Mouse (Mus musculus) CH12.LX (cell line): ENCODE results near the gene Cadm1. TPM values are rescaled to one million over a fixed set of nuclear protein-coding genes. Genes with fewer than 3 reads are reported as not detected.

Source experiments
- DNase-seq: peaks from one replicate; pipeline ENCODE4 v3.0.0-alpha.2; 2013; ENCODE audit errors: extremely low read depth
- H3K27ac ChIP-seq: 2 replicates; pipeline ENCODE4 v1.5.1; 2012; ENCODE audit warnings: low read depth, mild to moderate bottlenecking, control low read depth, moderate library complexity; ENCODE audit not compliant: insufficient read depth
- H3K27me3 ChIP-seq: replicated peaks from 2 replicates; pipeline ENCODE3; 2012; ENCODE audit warnings: inconsistent platforms
- H3K36me3 ChIP-seq, 2 experiments: replicated peaks in 1 of 2; 2 replicates each; pipeline versions ENCODE3 to v1.6.1; 2012; ENCODE audit warnings: inconsistent platforms in 1 of 2, low read length in 1 of 2, mild to moderate bottlenecking in 1 of 2, mixed read lengths in 1 of 2, moderate library complexity in 1 of 2; ENCODE audit not compliant: control insufficient read depth in 1 of 2, insufficient read depth in 1 of 2
- H3K4me1 ChIP-seq, 2 experiments: 2 replicates each; pipeline ENCODE4 v1.6.1; 2012; ENCODE audit warnings: inconsistent platforms in 1 of 2, moderate library complexity in 1 of 2; ENCODE audit not compliant: insufficient read depth in 2 of 2, control insufficient read depth in 1 of 2
- H3K4me2 ChIP-seq: 2 replicates; pipeline ENCODE4 v1.6.1; 2012; ENCODE audit warnings: low read depth, mild to moderate bottlenecking, control low read depth; ENCODE audit not compliant: poor library complexity, insufficient read depth, severe bottlenecking
- H3K4me3 ChIP-seq, 3 experiments: fragments of 150-350 bp in 1 of 3; sonication (generic) in 1 of 3; replicated peaks in 1 of 3; 2 replicates each; pipeline versions ENCODE3 to v1.5.1; 2011 to 2012; ENCODE audit warnings: low read depth in 2 of 3, low read length in 2 of 3, mild to moderate bottlenecking in 2 of 3, moderate library complexity in 2 of 3, control low read depth in 1 of 3, improper control_type of control experiment in 1 of 3, inconsistent platforms in 1 of 3, mixed read lengths in 1 of 3; ENCODE audit not compliant: poor library complexity in 1 of 3
- H3K79me2 ChIP-seq: replicated peaks from 2 replicates; pipeline ENCODE4 v1.6.1; 2012; ENCODE audit warnings: mild to moderate bottlenecking, moderate library complexity; ENCODE audit not compliant: control insufficient read depth, poor library complexity, insufficient read depth, severe bottlenecking; ENCODE audit errors: extremely low read depth
- H3K9ac ChIP-seq: 2 replicates; pipeline ENCODE4 v1.6.1; 2012; ENCODE audit warnings: low read depth, mild to moderate bottlenecking, control low read depth, moderate library complexity; ENCODE audit not compliant: insufficient read depth
- H3K9me3 ChIP-seq: replicated peaks from 2 replicates; pipeline ENCODE3; 2012; ENCODE audit warnings: low read length, inconsistent platforms, mixed read lengths
- BHLHE40 ChIP-seq: IDR thresholded peaks from 2 replicates; pipeline ENCODE4 v1.6.1; 2011; ENCODE audit warnings: mild to moderate bottlenecking, low read depth, low read length, improper control_type of control experiment
- CHD2 ChIP-seq: IDR thresholded peaks from 2 replicates; pipeline ENCODE4 v1.6.1; 2011; ENCODE audit warnings: low read length, improper control_type of control experiment
- GABPA ChIP-seq: IDR thresholded peaks from 2 replicates; pipeline ENCODE4 v1.6.1; 2012; ENCODE audit warnings: low read depth, low read length, improper control_type of control experiment, inconsistent platforms; ENCODE audit not compliant: insufficient replicate concordance
- HCFC1 ChIP-seq: IDR thresholded peaks from 2 replicates; pipeline ENCODE4 v1.6.1; 2012; ENCODE audit warnings: low read depth, mild to moderate bottlenecking, inconsistent platforms, low read length, improper control_type of control experiment
- IRF4 ChIP-seq: IDR thresholded peaks from 2 replicates; pipeline ENCODE4 v1.6.1; 2014; ENCODE audit warnings: low read depth, mild to moderate bottlenecking, inconsistent platforms, low read length, improper control_type of control experiment
- JUN ChIP-seq: IDR thresholded peaks from 2 replicates; pipeline ENCODE4 v1.6.1; 2011; ENCODE audit warnings: low read depth, mild to moderate bottlenecking, low read length, improper control_type of control experiment, moderate library complexity; ENCODE audit not compliant: insufficient read depth
- JUND ChIP-seq: conservative IDR thresholded peaks from 2 replicates; pipeline ENCODE4 v1.6.1; 2011; ENCODE audit warnings: low read depth, low read length, improper control_type of control experiment
- KAT2A ChIP-seq: IDR thresholded peaks from 2 replicates; pipeline ENCODE4 v1.6.1; 2012; ENCODE audit warnings: low read length, improper control_type of control experiment, inconsistent platforms; ENCODE audit not compliant: insufficient replicate concordance
- MAZ ChIP-seq: IDR thresholded peaks from 2 replicates; pipeline ENCODE4 v1.6.1; 2012; ENCODE audit warnings: low read depth, mild to moderate bottlenecking, inconsistent platforms, low read length, improper control_type of control experiment, moderate library complexity
- MEF2A ChIP-seq: IDR thresholded peaks from 2 replicates; pipeline ENCODE4 v1.6.1; 2014; ENCODE audit warnings: low read depth, mild to moderate bottlenecking, inconsistent platforms, low read length, improper control_type of control experiment, borderline replicate concordance
- NELFE ChIP-seq: IDR thresholded peaks from 2 replicates; pipeline ENCODE4 v1.6.1; 2011; ENCODE audit warnings: low read depth, low read length, improper control_type of control experiment
- PAX5 ChIP-seq: IDR thresholded peaks from 2 replicates; pipeline ENCODE4 v1.6.1; 2012; ENCODE audit warnings: low read length, inconsistent platforms, mixed read lengths
- POLR2A ChIP-seq: IDR thresholded peaks from 2 replicates; pipeline ENCODE4 v1.6.1; 2011; ENCODE audit warnings: low read depth, mild to moderate bottlenecking, improper control_type of control experiment, low read length
- POLR2AphosphoS2 ChIP-seq: IDR thresholded peaks from 2 replicates; pipeline ENCODE4 v1.6.1; 2011; ENCODE audit warnings: low read depth, low read length, improper control_type of control experiment
- RCOR1 ChIP-seq: conservative IDR thresholded peaks from 2 replicates; pipeline ENCODE4 v1.6.1; 2012; ENCODE audit warnings: low read depth, mild to moderate bottlenecking, inconsistent platforms, low read length, improper control_type of control experiment
- SIN3A ChIP-seq: IDR thresholded peaks from 2 replicates; pipeline ENCODE4 v1.6.1; 2012; ENCODE audit warnings: low read length, improper control_type of control experiment, inconsistent platforms
- SMC3 ChIP-seq: IDR thresholded peaks from 2 replicates; pipeline ENCODE4 v1.6.1; 2011; ENCODE audit warnings: low read depth, low read length, improper control_type of control experiment
- UBTF ChIP-seq: IDR thresholded peaks from 2 replicates; pipeline ENCODE4 v1.6.1; 2012; ENCODE audit warnings: low read depth, mild to moderate bottlenecking, inconsistent platforms, low read length, improper control_type of control experiment, moderate library complexity
- ZC3H11A ChIP-seq: IDR thresholded peaks from 2 replicates; pipeline ENCODE4 v1.6.1; 2012; ENCODE audit warnings: low read depth, mild to moderate bottlenecking, inconsistent platforms, low read length, improper control_type of control experiment
- ZKSCAN1 ChIP-seq: IDR thresholded peaks from 2 replicates; pipeline ENCODE4 v1.6.1; 2012; ENCODE audit warnings: low read depth, inconsistent platforms, low read length, improper control_type of control experiment, borderline replicate concordance
- dilution Hi-C: fragments of 300-500 bp; cut with MboI; formaldehyde crosslinking; loops from 2 replicates; pipeline ENCODE4 v1.14.3; 2020; ENCODE audit warnings: low sequenced_read_pairs; ENCODE audit not compliant: extremely low pct_unique_long_range_greater_than_20kb, extremely low pct_ligation_motif_present
- in situ Hi-C: fragments of 300-500 bp; cut with MboI; formaldehyde crosslinking; loops from 3 replicates; pipeline ENCODE4 v1.14.3; 2019; ENCODE audit warnings: low sequenced_read_pairs, low pct_ligation_motif_present, low pct_unique_long_range_greater_than_20kb, mixed read lengths
- polyA plus RNA-seq: library from polyadenylated mRNA; unstranded; fragments of >175 nt; gene quantifications from 2 replicates; pipeline ENCODE4 v1.2.1, GENCODE M21; 2012; ENCODE audit warnings: low read depth; ENCODE audit not compliant: insufficient read length
- total RNA-seq, 2 experiments: library from RNA; depleted of rRNA; stranded (reverse); fragments of 300-350 nt in 1 of 2; fragments of >200 nt in 1 of 2; gene quantifications; 2 replicates each; pipeline ENCODE4 v1.2.3; 2012 to 2014

The Cadm1 gene
- total and polyA plus RNA-seq, 3 experiments, result not detected

DNA sequence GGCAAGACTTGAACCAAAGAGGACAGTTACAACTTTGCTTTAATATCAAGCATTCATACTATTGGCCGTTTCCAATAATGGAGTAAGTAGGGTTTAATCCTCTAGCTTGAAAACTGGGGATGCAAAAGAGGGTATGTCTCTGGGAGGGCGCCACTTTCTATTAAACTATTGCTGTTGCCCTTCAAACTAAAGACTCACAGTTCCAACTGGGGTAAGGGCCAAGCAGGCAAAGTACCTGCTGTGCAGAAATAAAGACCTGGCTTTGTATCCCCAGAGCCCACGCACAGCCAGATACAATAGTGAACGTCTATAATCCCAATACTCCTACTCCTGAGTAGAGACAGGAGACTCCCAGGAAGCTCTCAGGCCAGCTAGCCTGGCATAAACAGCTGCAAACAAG is 44.8 kb upstream of the Cadm1 start:
- no peak overlapping the region for H3K4me3 ChIP-seq
- no peaks in the 10 kb centered on the region for H3K36me3 ChIP-seq
- no peaks in the 10 kb centered on the region for H3K4me1 ChIP-seq
- in situ Hi-C loops, result no loop called here
- peaks cover 84% of the 10 kb centered on the region for H3K9me3 ChIP-seq
- no peak overlapping the region for H3K9ac ChIP-seq
- no peak overlapping the region for H3K4me2 ChIP-seq
- TF ChIP-seq MEF2A (no peak), ZKSCAN1 (no peak), KAT2A (no peak), ZC3H11A (no peak), JUN (no peak), RCOR1 (no peak), GABPA (no peak), PAX5 (no peak), POLR2AphosphoS2 (no peak), CHD2 (no peak), NELFE (no peak), SIN3A (no peak), UBTF (no peak), BHLHE40 (no peak), IRF4 (no peak), MAZ (no peak), SMC3 (no peak), JUND (no peak)
- dilution Hi-C loops, result no loop called here
- no peak overlapping the region for H3K27ac ChIP-seq
- DNase-seq, result no peak
- no peaks in the 10 kb centered on the region for H3K79me2 ChIP-seq
- H3K27me3 ChIP-seq, result no peaks in the 10 kb centered on the region

DNA sequence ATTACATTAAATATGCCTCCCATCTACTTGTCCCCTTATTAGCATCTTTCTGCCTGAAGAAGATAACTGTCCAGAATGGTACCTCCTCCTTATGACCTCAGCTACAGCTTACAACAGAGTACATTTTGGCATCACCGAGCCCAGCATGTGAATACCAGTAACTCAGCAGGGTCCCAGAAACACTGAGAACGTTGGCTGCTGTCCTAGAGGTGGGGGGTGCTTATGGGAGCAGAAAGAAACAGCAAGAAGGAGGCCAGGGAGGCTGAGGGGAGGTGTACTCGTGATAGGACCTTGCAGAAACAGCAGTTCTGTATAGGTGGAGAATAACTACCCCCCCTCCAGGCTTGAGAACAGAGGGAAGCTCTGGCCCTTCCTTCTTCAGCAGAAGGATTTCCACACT is 30.2 kb upstream of the Cadm1 start:
- Histone ChIP-seq H3K9ac (no peak overlapping the region), H3K4me2 (no peak overlapping the region), H3K27me3 (no peaks in the 10 kb centered on the region), H3K9me3 (peaks cover 35% of the 10 kb centered on the region), H3K4me1 (no peaks in the 10 kb centered on the region), H3K36me3 (no peaks in the 10 kb centered on the region), H3K4me3 (no peak overlapping the region), H3K27ac (no peak overlapping the region), H3K79me2 (no peaks in the 10 kb centered on the region)
- dilution Hi-C loops, result no loop called here
- TF ChIP-seq UBTF, result no peak
- no peak for TF ChIP-seq MAZ
- TF ChIP-seq HCFC1, result no peak
- no peak for TF ChIP-seq ZKSCAN1
- TF ChIP-seq MEF2A, result no peak
- no peak for TF ChIP-seq ZC3H11A
- no peak for TF ChIP-seq POLR2A
- no peak for DNase-seq
- in situ Hi-C loops, result no loop called here
